In the genomic region with DNA sequence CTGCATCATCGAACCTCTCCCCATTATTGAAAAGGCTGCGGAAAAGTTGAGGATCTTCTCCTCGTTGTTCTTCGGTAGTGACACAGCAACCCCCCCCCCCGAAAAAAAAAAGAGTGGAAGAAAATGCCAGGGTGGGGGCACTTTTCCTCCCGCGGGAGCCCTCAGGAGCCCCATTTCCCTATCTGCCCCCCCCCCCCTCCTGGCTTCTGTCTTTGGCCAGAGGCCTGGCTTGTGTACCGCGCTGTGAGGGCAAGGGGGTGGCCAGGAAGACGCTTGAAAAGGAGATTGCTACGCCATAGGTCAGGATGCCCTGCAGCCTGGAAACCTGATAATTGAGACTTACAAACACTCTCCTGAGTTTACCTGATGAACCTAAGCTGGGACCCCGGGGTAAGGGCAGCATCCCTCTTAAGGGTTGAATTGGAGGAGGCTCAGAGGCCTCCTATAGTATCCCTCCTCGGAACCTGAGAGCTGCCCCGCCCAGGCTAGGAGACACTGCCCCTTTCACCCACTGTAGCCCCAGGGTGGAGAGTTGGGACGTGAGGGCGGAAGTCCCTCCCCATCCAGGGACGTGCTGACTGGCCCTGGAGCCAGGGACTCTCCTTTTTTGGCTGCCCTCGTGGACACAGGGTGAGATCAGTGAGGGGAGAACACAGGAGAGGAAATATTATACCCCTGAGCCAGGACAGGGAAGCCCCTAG, we compare ENCODE assay signal across 8 mouse cellular contexts. TPM values are rescaled to one million over a fixed set of nuclear protein-coding genes. Genes with fewer than 3 reads are reported as not detected.
DNase-seq lines count a peak whose midpoint lies in the region; ATAC-seq and TF ChIP-seq lines count a peak whose summit lies in the region.

A gene (minus strand): TSS at position 417 of the 701 bp plus-strand sequence.

- peaks cover 13% of the 10 kb centered on the region for H3K4me1 ChIP-seq in embryonic facial prominence, embryonic 11.5 days (ENCODE audit: control insufficient read depth, insufficient read depth, low read length)
- peaks cover 9% of the 10 kb centered on the region; the same call in 1 of the 2 replicates for H3K4me1 ChIP-seq in kidney, adult 2 months (ENCODE audit: control insufficient read depth, insufficient read depth, low read length)
- H3K4me1 ChIP-seq in midbrain, embryonic 16.5 days (ENCODE audit: control insufficient read depth, insufficient read depth, low read length): peaks cover 26% of the 10 kb centered on the region

- peak within 1 kb of the TSS; percentile 98 for H3K9ac ChIP-seq in embryonic facial prominence, embryonic 11.5 days (replicated peaks; ENCODE audit: low read length)
- H3K9ac ChIP-seq in midbrain, embryonic 16.5 days (ENCODE audit: low read depth, low read length): peak within 1 kb of the TSS; percentile 89

- peak within 1 kb of the TSS; percentile 87 for H3K27ac ChIP-seq in embryonic facial prominence, embryonic 11.5 days (replicated peaks; ENCODE audit: low read depth, low read length)
- peak within 1 kb of the TSS; percentile 87 for H3K27ac ChIP-seq in kidney, adult 2 months (ENCODE audit: insufficient read depth, low read depth, low read length)
- peak within 1 kb of the TSS; percentile 94 for H3K27ac ChIP-seq in midbrain, embryonic 16.5 days (ENCODE audit: low read length)

- DNase-seq in CD4-positive helper T cell, adult 2 months (ENCODE audit: low read depth, low spot score): peak; percentile 40
- DNase-seq in adrenal gland, adult 18-20 months (ENCODE audit: low spot score in 2 of 2): peak; percentile 74 to 76
- peak; percentile 73 for DNase-seq in embryonic facial prominence, embryonic 11.5 days (ENCODE audit: low spot score)
- DNase-seq in heart, adult 8-10 months (ENCODE audit: low spot score): peak; percentile 93
- DNase-seq in kidney, adult 2 months: peak; percentile 94
- peak; percentile 80 for DNase-seq in liver
- peak; percentile 70 for DNase-seq in urinary bladder, adult 2 months (ENCODE audit: low spot score)

- no peak for TF ChIP-seq POLR2A in kidney, adult 2 months (IDR thresholded peaks at IDR 0.05; ENCODE audit: low read depth, low read length)

- peak within 1 kb of the TSS; percentile 90 for H3K4me3 ChIP-seq in embryonic facial prominence, embryonic 11.5 days (ENCODE audit: low read depth, low read length)
- peak within 1 kb of the TSS; percentile 86 for H3K4me3 ChIP-seq in kidney, adult 2 months (ENCODE audit: insufficient read depth, low read depth, low read length)
- H3K4me3 ChIP-seq in midbrain, embryonic 16.5 days (ENCODE audit: low read depth, low read length): peak within 1 kb of the TSS; percentile 73

- H3K9me3 ChIP-seq in embryonic facial prominence, embryonic 11.5 days (replicated peaks; ENCODE audit: control insufficient read depth, low read length): no peaks in the 10 kb centered on the region
- no peaks in the 10 kb centered on the region for H3K9me3 ChIP-seq in midbrain, embryonic 16.5 days (replicated peaks; ENCODE audit: control insufficient read depth, low read length, poor library complexity, severe bottlenecking)

- peak within 1 kb of the TSS; percentile 83 for H3K4me2 ChIP-seq in embryonic facial prominence, embryonic 11.5 days (ENCODE audit: low read depth, low read length)
- peak within 1 kb of the TSS; percentile 83 for H3K4me2 ChIP-seq in midbrain, embryonic 16.5 days (ENCODE audit: low read length)

- H3K27me3 ChIP-seq in embryonic facial prominence, embryonic 11.5 days (ENCODE audit: control insufficient read depth, insufficient read depth, low read length): no peaks in the 10 kb centered on the region
- no peaks in the 10 kb centered on the region for H3K27me3 ChIP-seq in kidney, adult 2 months (replicated peaks; ENCODE audit: control insufficient read depth, insufficient read depth, low read length)
- no peaks in the 10 kb centered on the region for H3K27me3 ChIP-seq in midbrain, embryonic 16.5 days (ENCODE audit: control insufficient read depth, insufficient read depth, low read depth, low read length)

- peaks cover 23% of the 10 kb centered on the region for H3K36me3 ChIP-seq in embryonic facial prominence, embryonic 11.5 days (replicated peaks; ENCODE audit: control insufficient read depth, insufficient read depth, low read depth, low read length)
- H3K36me3 ChIP-seq in kidney, adult 2 months (ENCODE audit: control insufficient read depth, insufficient read depth, low read length): peaks cover 5% of the 10 kb centered on the region
- H3K36me3 ChIP-seq in midbrain, embryonic 16.5 days (ENCODE audit: control insufficient read depth, insufficient read depth, low read length): peaks cover 22% of the 10 kb centered on the region

- 0% methylated on average over 18 of the region's 18 CpGs for WGBS in embryonic facial prominence, embryonic 11.5 days
- WGBS in kidney, adult 2 months: under 1% methylated on average over 18 of the region's 18 CpGs
- 1% methylated on average over 18 of the region's 18 CpGs for WGBS in midbrain, embryonic 16.5 days

- no peak for TF ChIP-seq CTCF in kidney, adult 2 months (conservative IDR thresholded peaks at IDR 0.05; ENCODE audit: insufficient read depth, insufficient read length, low read depth, low read length)

- ATAC-seq in embryonic facial prominence, embryonic 11.5 days (replicated peaks; ENCODE audit: insufficient number of reproducible peaks, low FRiP score, low TSS enrichment, low read depth): peak; percentile 40
- ATAC-seq in midbrain, embryonic 16.5 days: peak; percentile 19

RNA-seq across cellular contexts. Expression of the gene that starts here (rescaled TPM):
- 1,000 to 10,000 TPM; 2,223 to 4,104 TPM for total RNA-seq in adrenal gland, adult 18-20 months (2021)
- 2,314 and 2,539 TPM in 2 replicates for polyA plus RNA-seq in embryonic facial prominence, embryonic 11.5 days (2014; fragmentation: Nextera tagmentation; extraction: Ambion mirVana)
- 1,000 to 10,000 TPM; 4,410 to 5,784 (median 5,238) TPM for total RNA-seq in heart, adult 8-10 months (2022)
- 7,324 and 7,933 TPM in 2 replicates for polyA plus RNA-seq in kidney, adult 2 months (2012; rRNA removed)
- polyA plus RNA-seq in midbrain, embryonic 16.5 days (2015; fragmentation: Nextera tagmentation; extraction: Ambion mirVana): 1,326 and 1,443 TPM in 2 replicates
- 2,278 and 2,316 TPM in 2 replicates for polyA plus RNA-seq in urinary bladder, adult 2 months (2012; rRNA removed)

Comparison
In these comparisons a context has a peak if more than half of its experiments do, and no peak if none do; other contexts are left out.
1. Peak in every context shown above with its lines: DNase-seq, ATAC-seq, H3K4me3 ChIP-seq and H3K27ac ChIP-seq.
2. DNase-seq: peak in every context shown above with its lines; median percentile 94 in kidney, adult 2 months; 93 in heart, adult 8-10 months; 80 in liver; 75 in adrenal gland, adult 18-20 months; 73 in embryonic facial prominence, embryonic 11.5 days; 70 in urinary bladder, adult 2 months; 40 in CD4-positive helper T cell, adult 2 months.